Mouse (Mus musculus): ENCODE data around the gene Scfd2.

Scfd2 gene

GRCm38 (mm10) chr5:74201570-74202357, 329.8 kb downstream of the Scfd2 start:
- peak; percentile 44 for DNase-seq (ENCODE audit: extremely low spot score)

GRCm38 (mm10) chr5:74200481-74200880, 331.1 kb downstream of the Scfd2 start:
- DNase-seq (ENCODE audit: extremely low spot score): no peak

GRCm38 (mm10) chr5:74199793-74200192, 331.8 kb downstream of the Scfd2 start:
- DNase-seq (ENCODE audit: extremely low spot score): no peak

GRCm38 (mm10) chr5:74198446-74198845, 333.1 kb downstream of the Scfd2 start:
- DNase-seq (ENCODE audit: extremely low spot score): no peak

- DNase-seq (ENCODE audit: extremely low spot score): no peak
These were observed 333.8 kb downstream of the Scfd2 start for GRCm38 (mm10) chr5:74197541-74198330.

- DNase-seq (ENCODE audit: extremely low spot score): peak; percentile 58
These were observed 335.3 kb downstream of the Scfd2 start for GRCm38 (mm10) chr5:74196307-74196618.

GRCm38 (mm10) chr5:74195614-74196306, 335.8 kb downstream of the Scfd2 start:
- DNase-seq (ENCODE audit: extremely low spot score): peak; percentile 65

- DNase-seq (ENCODE audit: extremely low spot score): peak; percentile 94
These were observed 336.5 kb downstream of the Scfd2 start, which contains the start of gene Rasl11b for GRCm38 (mm10) chr5:74194841-74195613. TSS of gene Rasl11b (plus strand) at chr5:74195286.

GRCm38 (mm10) chr5:74194027-74194840, 337.3 kb downstream of the Scfd2 start:
- no peak for DNase-seq (ENCODE audit: extremely low spot score)

GRCm38 (mm10) chr5:74193626-74194025, 337.9 kb downstream of the Scfd2 start:
- DNase-seq (ENCODE audit: extremely low spot score): no peak

GRCm38 (mm10) chr5:74193008-74193407, 338.6 kb downstream of the Scfd2 start:
- no peak for DNase-seq (ENCODE audit: extremely low spot score)

GRCm38 (mm10) chr5:74190911-74191310, 340.6 kb downstream of the Scfd2 start:
- no peak for DNase-seq (ENCODE audit: extremely low spot score)

- DNase-seq (ENCODE audit: extremely low spot score): no peak
These were observed 341.4 kb downstream of the Scfd2 start for GRCm38 (mm10) chr5:74190161-74190491.

- DNase-seq (ENCODE audit: extremely low spot score): no peak
These were observed 341.9 kb downstream of the Scfd2 start for GRCm38 (mm10) chr5:74189484-74190160.

- no peak for DNase-seq (ENCODE audit: extremely low spot score)
These were observed 342.7 kb downstream of the Scfd2 start for GRCm38 (mm10) chr5:74188886-74189285.

GRCm38 (mm10) chr5:74188076-74188475, 343.5 kb downstream of the Scfd2 start:
- DNase-seq (ENCODE audit: extremely low spot score): no peak

- DNase-seq (ENCODE audit: extremely low spot score): no peak
These were observed 347.0 kb downstream of the Scfd2 start for GRCm38 (mm10) chr5:74184607-74185006.

GRCm38 (mm10) chr5:74183118-74183517, 348.4 kb downstream of the Scfd2 start:
- no peak for DNase-seq (ENCODE audit: extremely low spot score)

GRCm38 (mm10) chr5:74180216-74180615, 351.3 kb downstream of the Scfd2 start:
- DNase-seq (ENCODE audit: extremely low spot score): no peak

- peak; percentile 49 for DNase-seq (ENCODE audit: extremely low spot score)
These were observed 355.9 kb downstream of the Scfd2 start for GRCm38 (mm10) chr5:74175526-74176270.

Measured in embryo, embryonic 9.5 days (tissue).